Mouse (Mus musculus): ENCODE results near the gene Il21r. TPM values are rescaled to one million over a fixed set of nuclear protein-coding genes. Genes with fewer than 3 reads are reported as not detected.

Il21r gene
- polyA plus RNA-seq, 1 experiment from 2014 or later = 0.61 TPM

- Histone ChIP-seq H3K27ac (no peak overlapping the region), H3K36me3 (no peaks in the 10 kb centered on the region), H3K4me3 (no peak overlapping the region), H3K4me1 (no peaks in the 10 kb centered on the region), H3K9me3 (no peaks in the 10 kb centered on the region), H3K27me3 (no peaks in the 10 kb centered on the region), H3K9ac (no peak overlapping the region), H3K4me2 (no peak overlapping the region)
- 82% methylated on average over 2 of the region's 2 CpGs for WGBS
- ATAC-seq (ENCODE audit: insufficient number of reproducible peaks, low FRiP score, low TSS enrichment, low read depth) = no peak
Measured at GRCm38 (mm10) chr7:125606265-125607164, 3.3 kb downstream of the Il21r start.

- no peak overlapping the region for H3K27ac ChIP-seq
- ATAC-seq (ENCODE audit: insufficient number of reproducible peaks, low FRiP score, low TSS enrichment, low read depth) = no peak
- no peaks in the 10 kb centered on the region for H3K27me3 ChIP-seq
- H3K9me3 ChIP-seq = no peaks in the 10 kb centered on the region
- no peaks in the 10 kb centered on the region for H3K36me3 ChIP-seq
- H3K4me3 ChIP-seq = no peak overlapping the region
- 56% methylated on average over 6 of the region's 6 CpGs for WGBS
- H3K9ac ChIP-seq = no peak overlapping the region
- H3K4me2 ChIP-seq = no peak overlapping the region
- no peaks in the 10 kb centered on the region for H3K4me1 ChIP-seq
Measured at GRCm38 (mm10) chr7:125607384-125608182, 4.4 kb downstream of the Il21r start.

GRCm38 (mm10) chr7:125608183-125608688, 5.0 kb downstream of the Il21r start:
- WGBS = 82% methylated on average over 4 of the region's 4 CpGs

GRCm38 (mm10) chr7:125613579-125613978, 10.3 kb downstream of the Il21r start:
- Histone ChIP-seq H3K4me3 (no peak overlapping the region), H3K36me3 (no peaks in the 10 kb centered on the region), H3K9ac (no peak overlapping the region), H3K4me1 (no peaks in the 10 kb centered on the region), H3K9me3 (no peaks in the 10 kb centered on the region), H3K4me2 (no peak overlapping the region), H3K27ac (no peak overlapping the region), H3K27me3 (no peaks in the 10 kb centered on the region)
- ATAC-seq (ENCODE audit: insufficient number of reproducible peaks, low FRiP score, low TSS enrichment, low read depth) = no peak
- 51% methylated on average over 5 of the region's 5 CpGs for WGBS

More at GRCm38 (mm10) chr7:125608183-125608688, 5.0 kb downstream of the Il21r start:
- no peak overlapping the region for H3K9ac ChIP-seq
- no peak for ATAC-seq (ENCODE audit: insufficient number of reproducible peaks, low FRiP score, low TSS enrichment, low read depth)
- H3K4me1 ChIP-seq = no peaks in the 10 kb centered on the region
- no peak overlapping the region for H3K4me2 ChIP-seq
- no peaks in the 10 kb centered on the region for H3K9me3 ChIP-seq
- no peak overlapping the region for H3K27ac ChIP-seq
- no peaks in the 10 kb centered on the region for H3K27me3 ChIP-seq
- no peaks in the 10 kb centered on the region for H3K36me3 ChIP-seq
- no peak overlapping the region for H3K4me3 ChIP-seq

- H3K4me2 ChIP-seq = no peak overlapping the region
- no peaks in the 10 kb centered on the region for H3K27me3 ChIP-seq
- no peak overlapping the region for H3K27ac ChIP-seq
- H3K9me3 ChIP-seq = no peaks in the 10 kb centered on the region
- no peak overlapping the region for H3K4me3 ChIP-seq
- H3K4me1 ChIP-seq = no peaks in the 10 kb centered on the region
- 79% methylated on average over 7 of the region's 7 CpGs for WGBS
- H3K36me3 ChIP-seq = no peaks in the 10 kb centered on the region
- ATAC-seq (ENCODE audit: insufficient number of reproducible peaks, low FRiP score, low TSS enrichment, low read depth) = no peak
- no peak overlapping the region for H3K9ac ChIP-seq
Measured at GRCm38 (mm10) chr7:125615453-125615852, 12.2 kb downstream of the Il21r start.

GRCm38 (mm10) chr7:125618016-125618415, 14.8 kb downstream of the Il21r start:
- Histone ChIP-seq H3K9ac (no peak overlapping the region), H3K4me1 (no peaks in the 10 kb centered on the region), H3K27ac (no peak overlapping the region), H3K27me3 (no peaks in the 10 kb centered on the region), H3K4me3 (no peak overlapping the region), H3K9me3 (no peaks in the 10 kb centered on the region), H3K36me3 (no peaks in the 10 kb centered on the region), H3K4me2 (no peak overlapping the region)
- WGBS = 70% methylated on average over 7 of the region's 7 CpGs
- ATAC-seq (ENCODE audit: insufficient number of reproducible peaks, low FRiP score, low TSS enrichment, low read depth) = no peak

- Histone ChIP-seq H3K4me2 (no peak overlapping the region), H3K36me3 (no peaks in the 10 kb centered on the region), H3K4me3 (no peak overlapping the region), H3K4me1 (no peaks in the 10 kb centered on the region), H3K27ac (no peak overlapping the region), H3K9ac (no peak overlapping the region), H3K27me3 (no peaks in the 10 kb centered on the region), H3K9me3 (no peaks in the 10 kb centered on the region)
- 67% methylated on average over 4 of the region's 4 CpGs for WGBS
- ATAC-seq (ENCODE audit: insufficient number of reproducible peaks, low FRiP score, low TSS enrichment, low read depth) = no peak
Measured at GRCm38 (mm10) chr7:125620077-125620476, 16.8 kb downstream of the Il21r start.

GRCm38 (mm10) chr7:125622741-125623685, 19.8 kb downstream of the Il21r start:
- 65% methylated on average over 7 of the region's 7 CpGs for WGBS
- ATAC-seq (ENCODE audit: insufficient number of reproducible peaks, low FRiP score, low TSS enrichment, low read depth) = no peak
- Histone ChIP-seq H3K9ac (no peak overlapping the region), H3K27me3 (no peaks in the 10 kb centered on the region), H3K27ac (no peak overlapping the region), H3K4me2 (no peak overlapping the region), H3K36me3 (no peaks in the 10 kb centered on the region), H3K4me1 (no peaks in the 10 kb centered on the region), H3K4me3 (no peak overlapping the region), H3K9me3 (no peaks in the 10 kb centered on the region)

- no peak overlapping the region for H3K4me2 ChIP-seq
- no peak overlapping the region for H3K4me3 ChIP-seq
- WGBS = 68% methylated on average over 4 of the region's 4 CpGs
- H3K4me1 ChIP-seq = no peaks in the 10 kb centered on the region
- H3K9me3 ChIP-seq = no peaks in the 10 kb centered on the region
- no peaks in the 10 kb centered on the region for H3K36me3 ChIP-seq
- ATAC-seq (ENCODE audit: insufficient number of reproducible peaks, low FRiP score, low TSS enrichment, low read depth) = no peak
- H3K27ac ChIP-seq = no peak overlapping the region
- no peak overlapping the region for H3K9ac ChIP-seq
- no peaks in the 10 kb centered on the region for H3K27me3 ChIP-seq
Measured at GRCm38 (mm10) chr7:125625219-125625618, 22.0 kb downstream of the Il21r start.

GRCm38 (mm10) chr7:125625829-125626228, 22.6 kb downstream of the Il21r start:
- 54% methylated on average over 7 of the region's 7 CpGs for WGBS

GRCm38 (mm10) chr7:125630317-125630716, 27.1 kb downstream of the Il21r start:
- Histone ChIP-seq H3K36me3 (no peaks in the 10 kb centered on the region), H3K9me3 (no peaks in the 10 kb centered on the region), H3K4me1 (0 out of 2 replicates have a peak, but pooled peaks cover 4% of the 10 kb centered on the region), H3K27ac (no peak overlapping the region), H3K27me3 (no peaks in the 10 kb centered on the region), H3K4me2 (no peak overlapping the region), H3K9ac (no peak overlapping the region), H3K4me3 (no peak overlapping the region)
- no peak for ATAC-seq (ENCODE audit: insufficient number of reproducible peaks, low FRiP score, low TSS enrichment, low read depth)
- 57% methylated on average over 4 of the region's 4 CpGs for WGBS

More at GRCm38 (mm10) chr7:125625829-125626228, 22.6 kb downstream of the Il21r start:
- no peak overlapping the region for H3K9ac ChIP-seq
- H3K4me2 ChIP-seq = no peak overlapping the region
- H3K27me3 ChIP-seq = no peaks in the 10 kb centered on the region
- H3K27ac ChIP-seq = no peak overlapping the region
- H3K36me3 ChIP-seq = no peaks in the 10 kb centered on the region
- H3K4me3 ChIP-seq = no peak overlapping the region
- no peaks in the 10 kb centered on the region for H3K4me1 ChIP-seq
- ATAC-seq (ENCODE audit: insufficient number of reproducible peaks, low FRiP score, low TSS enrichment, low read depth) = no peak
- H3K9me3 ChIP-seq = no peaks in the 10 kb centered on the region

All from limb, embryonic 15.5 days (tissue).